Mouse (Mus musculus) CH12.LX (cell line): ENCODE measurements around the gene Isca2.

Experiments
- CHD1 ChIP-seq: IDR thresholded peaks from 2 replicates; pipeline ENCODE4 v1.6.1; 2012; ENCODE audit warnings: low read depth, low read length, improper control_type of control experiment, inconsistent platforms
- HCFC1 ChIP-seq: IDR thresholded peaks from 2 replicates; pipeline ENCODE4 v1.6.1; 2012; ENCODE audit warnings: low read depth, mild to moderate bottlenecking, inconsistent platforms, low read length, improper control_type of control experiment
- MAZ ChIP-seq: IDR thresholded peaks from 2 replicates; pipeline ENCODE4 v1.6.1; 2012; ENCODE audit warnings: low read depth, mild to moderate bottlenecking, inconsistent platforms, low read length, improper control_type of control experiment, moderate library complexity
- TBP ChIP-seq: conservative IDR thresholded peaks from 2 replicates; pipeline ENCODE4 v1.6.1; 2011; ENCODE audit warnings: low read depth, low read length, improper control_type of control experiment

DNA sequence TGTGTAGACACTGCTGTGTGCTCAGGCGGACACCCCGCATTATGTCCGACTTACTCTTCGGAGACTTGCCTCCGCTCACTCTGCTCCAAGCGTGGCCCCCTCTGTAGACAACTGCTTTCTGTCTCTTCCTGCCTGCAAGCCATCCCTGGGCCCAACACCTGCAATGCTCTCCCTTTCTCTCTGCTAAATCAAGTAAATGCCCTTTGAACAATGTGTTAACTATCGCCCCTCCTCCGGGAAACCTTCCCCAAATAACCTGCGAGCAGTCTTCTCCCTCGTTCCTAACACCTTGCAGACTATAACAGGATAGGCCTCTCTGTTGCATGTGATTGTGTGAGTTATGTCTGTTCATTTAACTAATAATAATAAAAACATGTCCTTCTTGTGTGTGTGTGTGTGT lies 29.6 kb upstream of the Isca2 start:
- TF ChIP-seq MAZ (no peak), CHD1 (no peak), HCFC1 (no peak), TBP (no peak)
